Mouse (Mus musculus) G1E (cell line): ENCODE results near the gene Olfr430.

ENCODE experiments used
- CTCF ChIP-seq: IDR thresholded peaks from 2 replicates; pipeline ENCODE4 v1.5.1; 2012; ENCODE audit warnings: low read depth, low read length, inconsistent platforms, mixed read lengths
- TAL1 ChIP-seq: conservative IDR thresholded peaks from 2 replicates; pipeline ENCODE4 v1.6.1; 2012; ENCODE audit warnings: low read depth, low read length, inconsistent platforms, mixed read lengths

DNA sequence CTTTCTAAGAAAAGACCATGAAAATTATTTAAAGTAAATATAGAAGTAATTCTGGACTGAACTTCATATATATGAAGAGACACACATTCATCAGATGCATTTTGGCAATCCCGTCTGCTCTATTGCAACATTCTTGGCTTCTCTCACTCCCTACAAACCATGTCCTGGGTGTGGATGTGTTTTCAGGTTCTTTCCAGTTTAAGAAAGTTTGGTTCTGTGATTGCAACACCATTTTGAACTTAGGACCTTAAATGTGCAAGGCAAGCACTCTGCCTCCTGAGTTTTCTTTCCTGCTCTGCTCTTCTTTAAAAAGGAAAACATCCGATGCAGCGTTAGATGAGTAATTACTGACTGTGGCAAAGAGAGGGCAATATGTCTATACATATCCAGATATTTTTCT lies 27.9 kb upstream of the Olfr430 start:
- no peak for TF ChIP-seq CTCF
- no peak for TF ChIP-seq TAL1
